Mouse (Mus musculus) midbrain, embryonic 15.5 days (tissue): ENCODE measurements around the gene Dnajc19. TPM values are rescaled to one million over a fixed set of nuclear protein-coding genes. Genes with fewer than 3 reads are reported as not detected.

ENCODE experiments used
- ATAC-seq: fragments of 200-750 bp; cut with Nextera tagmentation; replicated peaks from 2 replicates; pipeline ENCODE4 v1.8.0; 2017; ENCODE audit warnings: moderate TSS enrichment
- H3K27ac ChIP-seq: fragments of 300-500 bp; sonication (generic); 2 replicates; pipeline ENCODE4 v1.5.1; 2015; ENCODE audit warnings: mild to moderate bottlenecking, inconsistent platforms
- H3K27me3 ChIP-seq: fragments of 300-500 bp; sonication (generic); replicated peaks from 2 replicates; pipeline ENCODE4 v1.6.1; 2015; ENCODE audit warnings: inconsistent platforms
- H3K36me3 ChIP-seq: fragments of 300-500 bp; sonication (generic); replicated peaks from 2 replicates; pipeline ENCODE4 v1.6.1; 2015; ENCODE audit warnings: inconsistent platforms
- H3K4me1 ChIP-seq: fragments of 300-500 bp; sonication (generic); 2 replicates; pipeline ENCODE4 v1.6.1; 2015; ENCODE audit warnings: inconsistent platforms
- H3K4me2 ChIP-seq: fragments of 300-500 bp; sonication (generic); 2 replicates; pipeline ENCODE4 v1.6.1; 2015; ENCODE audit warnings: inconsistent platforms, mild to moderate bottlenecking, moderate library complexity
- H3K4me3 ChIP-seq: fragments of 300-500 bp; sonication (generic); 2 replicates; pipeline ENCODE4 v1.5.1; 2015; ENCODE audit warnings: mild to moderate bottlenecking, inconsistent platforms
- H3K9ac ChIP-seq: fragments of 300-500 bp; sonication (generic); 2 replicates; pipeline ENCODE4 v1.6.1; 2015; ENCODE audit warnings: mild to moderate bottlenecking, inconsistent platforms
- H3K9me3 ChIP-seq: fragments of 300-500 bp; sonication (generic); 2 replicates; pipeline ENCODE4 v1.6.1; 2016; ENCODE audit warnings: inconsistent platforms
- WGBS: fragments of 180-500 bp; shearing (Covaris S2); methylation state at CpG from one replicate; pipeline ENCODE4 v1.1.7; 2015; ENCODE audit warnings: mixed read lengths; 5-methylcytosine and 5-hydroxymethylcytosine counted together
- polyA plus RNA-seq: library from polyadenylated mRNA; unstranded; fragments of >200 nt; fragmentation: Nextera tagmentation; extraction: Ambion mirVana; gene quantifications from 2 replicates; pipeline ENCODE4 v1.2.1, GENCODE M21; 2015

Gene Dnajc19
- 99.8 and 104 TPM in 2 replicates for polyA plus RNA-seq

GRCm38 (mm10) chr3:34080900-34081662, at the start of gene Dnajc19:
Dnajc19 (minus strand) TSS chr3:34081321.
- Histone ChIP-seq H3K9ac (peak within 1 kb of the TSS; percentile 71), H3K4me2 (peak within 1 kb of the TSS; percentile 67), H3K4me1 (peaks cover 20% of the 10 kb centered on the region), H3K27ac (peak within 1 kb of the TSS; percentile 76), H3K9me3 (no peaks in the 10 kb centered on the region), H3K36me3 (peaks cover 9% of the 10 kb centered on the region; the same call in 1 of the 2 replicates), H3K27me3 (no peaks in the 10 kb centered on the region), H3K4me3 (peak within 1 kb of the TSS; percentile 59)
- peak; percentile 96 for ATAC-seq
- WGBS: under 1% methylated on average over 50 of the region's 50 CpGs

- WGBS: 90% methylated on average over 6 of the region's 6 CpGs
- Histone ChIP-seq H3K9me3 (no peaks in the 10 kb centered on the region), H3K36me3 (no peaks in the 10 kb centered on the region), H3K9ac (no peak overlapping the region), H3K27ac (no peak overlapping the region), H3K4me3 (no peak overlapping the region), H3K4me1 (no peaks in the 10 kb centered on the region), H3K4me2 (no peak overlapping the region), H3K27me3 (no peaks in the 10 kb centered on the region)
- ATAC-seq: no peak
Observed at GRCm38 (mm10) chr3:34129957-34130356, 48.8 kb upstream of the Dnajc19 start.

GRCm38 (mm10) chr3:34121311-34121710, 40.2 kb upstream of the Dnajc19 start:
- no peak for ATAC-seq
- Histone ChIP-seq H3K9ac (no peak overlapping the region), H3K4me2 (no peak overlapping the region), H3K9me3 (no peaks in the 10 kb centered on the region), H3K27ac (no peak overlapping the region), H3K36me3 (no peaks in the 10 kb centered on the region), H3K27me3 (no peaks in the 10 kb centered on the region), H3K4me3 (no peak overlapping the region), H3K4me1 (no peaks in the 10 kb centered on the region; the same call in 1 of the 2 replicates)
- WGBS: 88% methylated on average over 5 of the region's 5 CpGs

- H3K9me3 ChIP-seq: no peaks in the 10 kb centered on the region
- H3K4me3 ChIP-seq: no peak overlapping the region
- H3K9ac ChIP-seq: no peak overlapping the region
- H3K36me3 ChIP-seq: no peaks in the 10 kb centered on the region
- no peaks in the 10 kb centered on the region for H3K27me3 ChIP-seq
- no peak overlapping the region for H3K4me2 ChIP-seq
- no peak overlapping the region for H3K27ac ChIP-seq
- H3K4me1 ChIP-seq: no peaks in the 10 kb centered on the region; the same call in 1 of the 2 replicates
- 96% methylated on average over 3 of the region's 3 CpGs for WGBS
- ATAC-seq: no peak
Observed at GRCm38 (mm10) chr3:34120791-34121190, 39.7 kb upstream of the Dnajc19 start.

- Histone ChIP-seq H3K4me2 (no peak overlapping the region), H3K27me3 (no peaks in the 10 kb centered on the region), H3K9ac (no peak overlapping the region), H3K9me3 (no peaks in the 10 kb centered on the region), H3K36me3 (no peaks in the 10 kb centered on the region), H3K27ac (no peak overlapping the region), H3K4me3 (no peak overlapping the region), H3K4me1 (no peaks in the 10 kb centered on the region; the same call in none of the 2 replicates)
- WGBS: 74% methylated on average over 4 of the region's 4 CpGs
- no peak for ATAC-seq
Observed at GRCm38 (mm10) chr3:34119869-34120268, 38.7 kb upstream of the Dnajc19 start.

- no peak for ATAC-seq
- Histone ChIP-seq H3K27me3 (no peaks in the 10 kb centered on the region), H3K9me3 (no peaks in the 10 kb centered on the region), H3K36me3 (no peaks in the 10 kb centered on the region), H3K4me1 (no peaks in the 10 kb centered on the region; the same call in none of the 2 replicates), H3K9ac (no peak overlapping the region), H3K27ac (no peak overlapping the region), H3K4me3 (no peak overlapping the region), H3K4me2 (peak overlapping the region; percentile 8; the same call in 1 of the 2 replicates)
- 12% methylated on average over 6 of the region's 6 CpGs for WGBS
Observed at GRCm38 (mm10) chr3:34115806-34116205, 34.7 kb upstream of the Dnajc19 start.

- Histone ChIP-seq H3K4me1 (no peaks in the 10 kb centered on the region; the same call in none of the 2 replicates), H3K27ac (no peak overlapping the region), H3K9me3 (no peaks in the 10 kb centered on the region), H3K4me3 (no peak overlapping the region), H3K36me3 (no peaks in the 10 kb centered on the region), H3K27me3 (peaks cover 4% of the 10 kb centered on the region; the same call in 1 of the 2 replicates), H3K4me2 (no peak overlapping the region), H3K9ac (no peak overlapping the region)
- 78% methylated on average over 11 of the region's 11 CpGs for WGBS
- ATAC-seq: no peak
Observed at GRCm38 (mm10) chr3:34111941-34112685, 31.0 kb upstream of the Dnajc19 start.

- H3K4me1 ChIP-seq: peaks cover 11% of the 10 kb centered on the region
- H3K9me3 ChIP-seq: no peaks in the 10 kb centered on the region
- H3K27me3 ChIP-seq: peaks cover 4% of the 10 kb centered on the region; the same call in 1 of the 2 replicates
- H3K27ac ChIP-seq: no peak overlapping the region
- H3K4me2 ChIP-seq: no peak overlapping the region
- no peak overlapping the region for H3K4me3 ChIP-seq
- no peak for ATAC-seq
- no peaks in the 10 kb centered on the region for H3K36me3 ChIP-seq
- no peak overlapping the region for H3K9ac ChIP-seq
- 80% methylated on average over 3 of the region's 3 CpGs for WGBS
Observed at GRCm38 (mm10) chr3:34107631-34108030, 26.5 kb upstream of the Dnajc19 start.

GRCm38 (mm10) chr3:34106421-34106820, 25.3 kb upstream of the Dnajc19 start:
- ATAC-seq: no peak
- 23% methylated on average over 9 of the region's 9 CpGs for WGBS
- Histone ChIP-seq H3K36me3 (no peaks in the 10 kb centered on the region), H3K27me3 (peaks cover 4% of the 10 kb centered on the region; the same call in 1 of the 2 replicates), H3K4me2 (0 out of 2 replicates have a peak overlapping the region, but pooled peaks have one; percentile 14), H3K4me1 (peaks cover 11% of the 10 kb centered on the region), H3K4me3 (no peak overlapping the region), H3K9me3 (no peaks in the 10 kb centered on the region), H3K9ac (no peak overlapping the region), H3K27ac (no peak overlapping the region)

GRCm38 (mm10) chr3:34103902-34104672, 23.0 kb upstream of the Dnajc19 start:
- no peaks in the 10 kb centered on the region for H3K9me3 ChIP-seq
- WGBS: 5% methylated on average over 7 of the region's 7 CpGs
- H3K27ac ChIP-seq: peak overlapping the region; percentile 57
- H3K4me2 ChIP-seq: peak overlapping the region; percentile 32
- no peaks in the 10 kb centered on the region for H3K36me3 ChIP-seq
- peaks cover 4% of the 10 kb centered on the region; the same call in 1 of the 2 replicates for H3K27me3 ChIP-seq
- peaks cover 11% of the 10 kb centered on the region for H3K4me1 ChIP-seq
- ATAC-seq: peak; percentile 85
- peak overlapping the region; percentile 19; the same call in 1 of the 2 replicates for H3K4me3 ChIP-seq
- no peak overlapping the region for H3K9ac ChIP-seq

GRCm38 (mm10) chr3:34102891-34103290, 21.8 kb upstream of the Dnajc19 start:
- WGBS: 33% methylated on average over 2 of the region's 2 CpGs
- Histone ChIP-seq H3K4me2 (no peak overlapping the region), H3K4me3 (no peak overlapping the region), H3K9ac (no peak overlapping the region), H3K4me1 (peaks cover 11% of the 10 kb centered on the region), H3K27me3 (no peaks in the 10 kb centered on the region), H3K27ac (peak overlapping the region; percentile 32; the same call in 1 of the 2 replicates), H3K9me3 (no peaks in the 10 kb centered on the region), H3K36me3 (no peaks in the 10 kb centered on the region)
- ATAC-seq: no peak
